8 mouse cellular contexts compared by ENCODE assay signal in the genomic region with DNA sequence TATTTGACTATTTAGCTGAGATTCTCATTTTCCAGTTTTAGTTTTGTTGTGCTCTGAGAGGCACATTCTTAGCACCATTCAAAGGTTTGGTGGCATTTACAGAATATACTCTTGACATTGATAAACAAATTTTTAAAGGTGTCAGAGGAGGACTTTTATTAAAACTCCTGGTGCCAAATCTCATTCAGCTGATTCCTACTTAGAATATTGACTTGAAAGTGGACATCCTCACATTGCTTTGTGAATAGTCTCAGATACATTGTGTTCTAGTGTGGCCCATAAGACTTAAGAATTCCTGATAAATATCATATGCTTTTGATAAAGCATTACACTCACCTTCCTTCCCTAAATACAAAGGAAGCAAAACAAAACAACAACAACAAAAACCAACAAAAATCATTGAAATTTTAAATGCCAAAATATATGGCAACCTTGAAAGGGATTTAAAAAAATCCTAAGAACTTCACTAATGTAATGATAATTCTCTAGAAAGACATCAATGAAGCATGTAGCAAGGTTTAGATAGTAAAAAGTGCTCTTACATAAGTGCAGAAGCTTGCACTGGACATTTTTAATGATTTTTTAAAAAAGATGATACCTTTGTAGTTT. TPM values are rescaled to one million over a fixed set of nuclear protein-coding genes. Genes with fewer than 3 reads are reported as not detected.
A peak's percentile ranks its signal among the peaks of the same experiment; 100 is the strongest.
DNase-seq lines count a peak whose midpoint lies in the region; ATAC-seq and TF ChIP-seq lines count a peak whose summit lies in the region.

No protein-coding gene starts in this region.

- no peak for DNase-seq in heart, postnatal 10 days
- no peak for DNase-seq in forebrain, postnatal 0 days
- DNase-seq in liver, postnatal 0 days = no peak
- DNase-seq in cerebellum, postnatal 36 days = no peak
- no peak for DNase-seq in adrenal gland, adult 8-10 months
- DNase-seq in thymus, postnatal 36 days = no peak

- no peaks in the 10 kb centered on the region for H3K9me3 ChIP-seq in heart, embryonic 12.5 days (replicated peaks)
- no peaks in the 10 kb centered on the region for H3K9me3 ChIP-seq in E14TG2a.4 (ENCODE audit: low read length)
- H3K9me3 ChIP-seq in forebrain, postnatal 0 days (ENCODE audit: low read length) = no peaks in the 10 kb centered on the region
- no peaks in the 10 kb centered on the region for H3K9me3 ChIP-seq in liver, postnatal 0 days (ENCODE audit: low read length)

- TF ChIP-seq CTCF in E14TG2a.4 (conservative IDR thresholded peaks at IDR 0.05; ENCODE audit: low read length) = no peak
- no peak for TF ChIP-seq CTCF in forebrain, postnatal 0 days (IDR thresholded peaks at IDR 0.05; ENCODE audit: low read depth)
- no peak for TF ChIP-seq CTCF in liver, postnatal 0 days (IDR thresholded peaks at IDR 0.05; ENCODE audit: low read depth)

- ATAC-seq in heart, embryonic 12.5 days (ENCODE audit: insufficient number of reproducible peaks, low FRiP score) = no peak
- ATAC-seq in forebrain, postnatal 0 days = no peak
- ATAC-seq in liver, postnatal 0 days = no peak

- TF ChIP-seq EP300 in liver, postnatal 0 days (IDR thresholded peaks at IDR 0.05; ENCODE audit: low read depth) = no peak

- no peaks in the 10 kb centered on the region for H3K27me3 ChIP-seq in heart, embryonic 12.5 days (replicated peaks)
- no peaks in the 10 kb centered on the region for H3K27me3 ChIP-seq in E14TG2a.4 (ENCODE audit: insufficient read depth, low read length)
- no peaks in the 10 kb centered on the region for H3K27me3 ChIP-seq in forebrain, postnatal 0 days (ENCODE audit: insufficient read depth, low read length)
- H3K27me3 ChIP-seq in liver, postnatal 0 days (ENCODE audit: insufficient read depth, low read length) = no peaks in the 10 kb centered on the region

- H3K4me2 ChIP-seq in heart, embryonic 12.5 days = peak overlapping the region; percentile 59
- H3K4me2 ChIP-seq in forebrain, postnatal 0 days (ENCODE audit: low read depth) = peak overlapping the region; percentile 60
- peak overlapping the region; percentile 72 for H3K4me2 ChIP-seq in liver, postnatal 0 days (ENCODE audit: low read depth, low read length)

- 0 out of 2 replicates have a peak, but pooled peaks cover 10% of the 10 kb centered on the region for H3K4me1 ChIP-seq in heart, embryonic 12.5 days (replicated peaks)
- peaks cover 26% of the 10 kb centered on the region for H3K4me1 ChIP-seq in E14TG2a.4 (replicated peaks; ENCODE audit: low read depth, low read length)
- peaks cover 15% of the 10 kb centered on the region for H3K4me1 ChIP-seq in forebrain, postnatal 0 days (ENCODE audit: insufficient read depth)
- H3K4me1 ChIP-seq in liver, postnatal 0 days (ENCODE audit: insufficient read depth) = peaks cover 7% of the 10 kb centered on the region; the same call in 1 of the 2 replicates

- peak overlapping the region; percentile 65; the same call in 1 of the 2 replicates for H3K4me3 ChIP-seq in heart, embryonic 12.5 days
- peak overlapping the region; percentile 92 for H3K4me3 ChIP-seq in E14TG2a.4 (replicated peaks; ENCODE audit: low read length)
- peak overlapping the region; percentile 80 for H3K4me3 ChIP-seq in forebrain, postnatal 0 days (ENCODE audit: low read depth, low read length)
- H3K4me3 ChIP-seq in liver, postnatal 0 days (ENCODE audit: low read depth, low read length) = peak overlapping the region; percentile 86

- H3K27ac ChIP-seq in heart, embryonic 12.5 days (ENCODE audit: poor library complexity, severe bottlenecking) = peak overlapping the region; percentile 100; the same call in 1 of the 2 replicates
- H3K27ac ChIP-seq in forebrain, postnatal 0 days (ENCODE audit: low read depth, low read length) = peak overlapping the region; percentile 100
- H3K27ac ChIP-seq in liver, postnatal 0 days (ENCODE audit: low read depth) = peak overlapping the region; percentile 99; the same call in 1 of the 2 replicates

- H3K36me3 ChIP-seq in heart, embryonic 12.5 days = no peaks in the 10 kb centered on the region
- H3K36me3 ChIP-seq in E14TG2a.4 (ENCODE audit: insufficient read depth, low read length) = no peaks in the 10 kb centered on the region
- H3K36me3 ChIP-seq in forebrain, postnatal 0 days (ENCODE audit: insufficient read depth) = no peaks in the 10 kb centered on the region
- H3K36me3 ChIP-seq in liver, postnatal 0 days (replicated peaks; ENCODE audit: insufficient read depth, low read length) = no peaks in the 10 kb centered on the region

- intact Hi-C loops in heart, postnatal 10 days (cut with DNase I) = no loop called here

- no peak overlapping the region for H3K9ac ChIP-seq in heart, embryonic 12.5 days
- peak overlapping the region; percentile 100 for H3K9ac ChIP-seq in forebrain, postnatal 0 days
- peak overlapping the region; percentile 94 for H3K9ac ChIP-seq in liver, postnatal 0 days (replicated peaks)

RNA-seq across cellular contexts. Expression of a gene that starts 1.1 kb away (rescaled TPM):
- 13.5 and 15.6 TPM in 2 replicates for polyA plus RNA-seq in heart, embryonic 12.5 days (2016; fragmentation: Nextera tagmentation; extraction: Ambion mirVana)
- total RNA-seq in heart, postnatal 10 days (2021) = 10 to 100 TPM; 14.7 to 16.3 TPM
- total RNA-seq in forebrain, postnatal 0 days (2014; rRNA removed) = 26.1 and 26.8 TPM in 2 replicates
- 20.1 and 22.0 TPM in 2 replicates for polyA plus RNA-seq in forebrain, postnatal 0 days (2015; fragmentation: Nextera tagmentation; extraction: Ambion mirVana)
- polyA plus RNA-seq in liver, postnatal 0 days (2015; fragmentation: Nextera tagmentation; extraction: Ambion mirVana) = 9.9 and 10.8 TPM in 2 replicates
- total RNA-seq in adrenal gland, adult 8-10 months (2022) = 1 to 10 TPM; 3.9 to 6.2 (median 5.8) TPM

RNA-seq across cellular contexts. Expression of a gene that starts 1.4 kb away (rescaled TPM):
- polyA plus RNA-seq in heart, embryonic 12.5 days (2016; fragmentation: Nextera tagmentation; extraction: Ambion mirVana) = 1.5 and 2.5 TPM in 2 replicates
- total RNA-seq in heart, postnatal 10 days (2021) = 1 to 10 TPM; 3.8 to 5.1 TPM
- total RNA-seq in forebrain, postnatal 0 days (2014; rRNA removed) = 7.4 and 13.0 TPM in 2 replicates
- 4.5 and 5.2 TPM in 2 replicates for polyA plus RNA-seq in forebrain, postnatal 0 days (2015; fragmentation: Nextera tagmentation; extraction: Ambion mirVana)
- polyA plus RNA-seq in liver, postnatal 0 days (2015; fragmentation: Nextera tagmentation; extraction: Ambion mirVana) = 0.97 and 1.2 TPM in 2 replicates
- total RNA-seq in adrenal gland, adult 8-10 months (2022) = 10 to 100 TPM in 1 of 4 experiments, 1 to 10 TPM in 3; 5.4 to 13.9 (median 9.0) TPM

RNA-seq across cellular contexts. Expression of a gene that starts 24.7 kb away (rescaled TPM):
- 7.2 and 7.5 TPM in 2 replicates for polyA plus RNA-seq in heart, embryonic 12.5 days (2016; fragmentation: Nextera tagmentation; extraction: Ambion mirVana)
- 1 to 10 TPM; 3.2 to 3.5 TPM for total RNA-seq in heart, postnatal 10 days (2021)
- total RNA-seq in forebrain, postnatal 0 days (2014; rRNA removed) = 6.1 and 6.8 TPM in 2 replicates
- 11.0 and 11.9 TPM in 2 replicates for polyA plus RNA-seq in forebrain, postnatal 0 days (2015; fragmentation: Nextera tagmentation; extraction: Ambion mirVana)
- 3.0 and 3.6 TPM in 2 replicates for polyA plus RNA-seq in liver, postnatal 0 days (2015; fragmentation: Nextera tagmentation; extraction: Ambion mirVana)
- total RNA-seq in adrenal gland, adult 8-10 months (2022) = 1 to 10 TPM; 3.5 to 5.3 (median 3.9) TPM
